1 mouse cellular context compared by ENCODE assay signal in genomic region chr11:29786583-29787219, GRCm38 (mm10).
A peak's percentile ranks its signal among the peaks of the same experiment; 100 is the strongest.
TF ChIP-seq lines count a peak whose summit lies in the region.

No protein-coding gene starts in this region.

TF ChIP-seq in MEL, 35 proteins besides CTCF, POLR2A, EP300 and RAD21 (continued from another document):
- TF ChIP-seq MEF2A (IDR thresholded peaks at IDR 0.05; ENCODE audit: extremely low read depth, insufficient replicate concordance, low read depth, low read length, poor library complexity, severe bottlenecking) = peak; percentile 36; the same call in 1 of the 2 replicates
- no peak for TF ChIP-seq MYB (IDR thresholded peaks at IDR 0.05; ENCODE audit: low read depth, low read length)
- TF ChIP-seq UBTF (IDR thresholded peaks at IDR 0.05; ENCODE audit: borderline replicate concordance, insufficient read depth, low read depth, low read length) = no peak
- no peak for TF ChIP-seq POLR2AphosphoS5 (IDR thresholded peaks at IDR 0.05; ENCODE audit: borderline replicate concordance, low read depth, low read length)
- TF ChIP-seq TBP (IDR thresholded peaks at IDR 0.05; ENCODE audit: low read depth, low read length) = no peak
- peak; percentile 18 to 72; a peak in 3 of 4 replicates for TF ChIP-seq USF2 (IDR thresholded peaks at IDR 0.05; ENCODE audit: borderline replicate concordance in 1 of 2, insufficient read depth in 1 of 2, low read depth in 1 of 2, low read length in 2 of 2)
- TF ChIP-seq MAX (IDR thresholded peaks at IDR 0.05; ENCODE audit: low read length) = peak; percentile 86
- no peak for TF ChIP-seq NELFE (IDR thresholded peaks at IDR 0.05; ENCODE audit: low read depth, low read length)
- TF ChIP-seq ELF1 (IDR thresholded peaks at IDR 0.05; ENCODE audit: low read depth, low read length) = 0 out of 2 replicates have a peak, but pooled peaks have one; percentile 9
- peak; percentile 91 for TF ChIP-seq SIN3A (IDR thresholded peaks at IDR 0.05; ENCODE audit: low read length)
- peak; percentile 63 for TF ChIP-seq TAL1 (IDR thresholded peaks at IDR 0.05; ENCODE audit: low read length)
- peak; percentile 95 for TF ChIP-seq USF1 (IDR thresholded peaks at IDR 0.05; ENCODE audit: low read depth, low read length)
- TF ChIP-seq MAFK (IDR thresholded peaks at IDR 0.05; ENCODE audit: borderline replicate concordance, low read depth, low read length) = peak; percentile 73; the same call in 1 of the 2 replicates
- TF ChIP-seq NRF1 (IDR thresholded peaks at IDR 0.05; ENCODE audit: insufficient read depth, low read depth, low read length, poor library complexity, severe bottlenecking) = no peak
- no peak for TF ChIP-seq HCFC1 (IDR thresholded peaks at IDR 0.05; ENCODE audit: low read depth, low read length)
- peak; percentile 78; the same call in 1 of the 2 replicates for TF ChIP-seq MXI1 (IDR thresholded peaks at IDR 0.05; ENCODE audit: low read depth, low read length)
- 0 out of 2 replicates have a peak, but pooled peaks have one; percentile 45 for TF ChIP-seq MAZ (IDR thresholded peaks at IDR 0.05; ENCODE audit: low read depth, low read length)
- peak; percentile 82 for TF ChIP-seq BHLHE40 (IDR thresholded peaks at IDR 0.05; ENCODE audit: borderline replicate concordance, low read depth, low read length)
- peak; percentile 11; the same call in 1 of the 2 replicates for TF ChIP-seq SMC3 (IDR thresholded peaks at IDR 0.05; ENCODE audit: low read depth, low read length)
- no peak for TF ChIP-seq E2F4 (IDR thresholded peaks at IDR 0.05; ENCODE audit: borderline replicate concordance, low read depth, low read length)
- TF ChIP-seq ZKSCAN1 (IDR thresholded peaks at IDR 0.05; ENCODE audit: low read depth, low read length) = no peak
- TF ChIP-seq ZC3H11A (IDR thresholded peaks at IDR 0.05; ENCODE audit: low read depth, low read length) = no peak; the same call in 1 of the 2 replicates
- TF ChIP-seq POLR2AphosphoS2 (IDR thresholded peaks at IDR 0.05; ENCODE audit: low read length) = no peak
- peak; percentile 75 for TF ChIP-seq GATA1 (IDR thresholded peaks at IDR 0.05; ENCODE audit: low read depth, low read length)
